Mouse (Mus musculus) megakaryocyte, embryonic 14.5 days (primary cell): ENCODE measurements at regions not wholly inside any gene's neighbourhood (a gene's known extent, or its start where the extent isn't known, plus 50 kb on each side); places are given as distances from the start of the nearest gene placed in this dataset.

ENCODE experiments used
- FLI1 ChIP-seq: IDR thresholded peaks from 2 replicates; pipeline ENCODE4 v1.6.1; 2012; ENCODE audit warnings: low read length, inconsistent platforms, mixed read lengths
- GATA1 ChIP-seq: IDR thresholded peaks from 3 replicates; pipeline ENCODE4 v1.6.1; 2012; ENCODE audit warnings: mixed read lengths, low read length, inconsistent platforms, borderline replicate concordance

GRCm38 (mm10) chr13:57091886-57092285, 196.1 kb upstream of the Trpc7 start:
- TF ChIP-seq GATA1, result no peak
- TF ChIP-seq FLI1, result no peak
